Mouse (Mus musculus): ENCODE results near the gene Gm17654.
"Not testable (repeated sequence)": the region's sequence is repeated elsewhere in the genome, so short reads cannot be mapped to it uniquely, and the experiment has no call there.

DNA sequence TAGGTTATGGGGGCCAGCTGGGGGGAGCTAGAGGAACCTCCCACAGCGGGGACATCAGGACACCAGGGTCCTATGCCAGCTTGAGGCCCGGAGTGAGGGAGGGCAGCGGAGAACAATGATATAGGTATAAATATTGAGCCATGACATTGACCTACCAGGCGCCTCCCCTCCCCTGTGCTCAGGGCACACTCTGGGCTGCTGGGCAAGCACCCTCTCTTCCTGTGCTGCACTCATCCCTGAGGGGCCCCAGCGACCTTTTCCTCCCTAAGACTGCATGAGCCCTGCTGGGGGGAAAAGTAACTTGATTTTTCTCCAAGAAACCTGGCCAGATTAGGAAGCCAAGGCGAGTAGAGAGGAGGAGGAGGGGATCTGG, 46.9 kb downstream of the Gm17654 start:
- TF ChIP-seq TCF12 (IDR thresholded peaks at IDR 0.05; ENCODE audit: insufficient read depth, poor library complexity, severe bottlenecking); POLR2A (IDR thresholded peaks at IDR 0.05; ENCODE audit: insufficient read length, low read depth): not testable (repeated sequence)

All from myocyte (in vitro differentiated cells).